Mouse (Mus musculus) C2C12 (cell line): ENCODE measurements around the gene Cpa1.

Experiments
- CEBPB ChIP-seq: IDR thresholded peaks from one replicate; pipeline ENCODE4 v1.6.1; 2011; ENCODE audit warnings: low read depth, mild to moderate bottlenecking, control low read depth, moderate library complexity
- CTCF ChIP-seq: IDR thresholded peaks from one replicate; pipeline ENCODE4 v1.5.1; 2011; ENCODE audit not compliant: control insufficient read depth, insufficient read depth, insufficient read length
- FOSL1 ChIP-seq: IDR thresholded peaks from one replicate; pipeline ENCODE4 v1.8.0; 2011; ENCODE audit warnings: mild to moderate bottlenecking, low read length; ENCODE audit not compliant: poor library complexity, insufficient read depth, severe bottlenecking
- MAX ChIP-seq: IDR thresholded peaks from one replicate; pipeline ENCODE4 v1.6.1; 2011; ENCODE audit warnings: mild to moderate bottlenecking, control low read depth
- MYOD1 ChIP-seq: IDR thresholded peaks from one replicate; pipeline ENCODE4 v1.6.1; 2011; ENCODE audit warnings: low read depth; ENCODE audit not compliant: control insufficient read depth, insufficient read length
- MYOG ChIP-seq: IDR thresholded peaks from one replicate; pipeline ENCODE4 v1.6.1; 2011; ENCODE audit not compliant: control insufficient read depth, insufficient read length; ENCODE audit errors: extremely low read depth
- USF1 ChIP-seq: IDR thresholded peaks from one replicate; pipeline ENCODE4 v1.6.1; 2011; ENCODE audit warnings: low read depth, mild to moderate bottlenecking, control low read depth, moderate library complexity

- TF ChIP-seq CTCF: no peak
- no peak for TF ChIP-seq USF1
- TF ChIP-seq MYOG: no peak
- no peak for TF ChIP-seq CEBPB
- TF ChIP-seq MYOD1: no peak
- TF ChIP-seq MAX: no peak
- no peak for TF ChIP-seq FOSL1
Observed at GRCm38 (mm10) chr6:30615741-30616140, 23.3 kb upstream of the Cpa1 start.
